Mouse (Mus musculus): ENCODE measurements around the gene Mgam. TPM values are rescaled to one million over a fixed set of nuclear protein-coding genes. Genes with fewer than 3 reads are reported as not detected.

The Mgam gene
- polyA plus RNA-seq, 2 experiments, result 0.13 to 0.23 TPM

- Histone ChIP-seq H3K4me1 (ENCODE audit: control insufficient read depth, insufficient read depth, low read length) (no peaks in the 10 kb centered on the region), H3K27ac (replicated peaks; ENCODE audit: low read depth, low read length) (no peak overlapping the region), H3K27me3 (ENCODE audit: control insufficient read depth, insufficient read depth, low read length) (no peaks in the 10 kb centered on the region), H3K4me3 (replicated peaks; ENCODE audit: low read length) (no peak overlapping the region), H3K9ac (ENCODE audit: low read depth, low read length, severe bottlenecking) (no peak overlapping the region), H3K36me3 (ENCODE audit: control insufficient read depth, insufficient read depth, low read length) (no peaks in the 10 kb centered on the region), H3K9me3 (ENCODE audit: control insufficient read depth, low read length) (no peaks in the 10 kb centered on the region), H3K4me2 (replicated peaks; ENCODE audit: low read depth, low read length, severe bottlenecking) (no peak overlapping the region)
- no peak for TF ChIP-seq POLR2A (IDR thresholded peaks at IDR 0.05; ENCODE audit: borderline replicate concordance, extremely low read depth, insufficient read depth, insufficient read length)
- no peak for DNase-seq (ENCODE audit: low spot score)
- ATAC-seq (ENCODE audit: low FRiP score, low read depth), result no peak
- WGBS, result 83% methylated on average over 1 of the region's 1 CpGs
Observed at GRCm38 (mm10) chr6:40634640-40635071, 6.0 kb downstream of the Mgam start.

GRCm38 (mm10) chr6:40635559-40635958 is 6.9 kb downstream of the Mgam start:
- ATAC-seq (ENCODE audit: low FRiP score, low read depth) (no peak), DNase-seq (ENCODE audit: low spot score) (no peak)
- Histone ChIP-seq H3K27ac (replicated peaks; ENCODE audit: low read depth, low read length) (no peak overlapping the region), H3K4me3 (replicated peaks; ENCODE audit: low read length) (no peak overlapping the region), H3K36me3 (ENCODE audit: control insufficient read depth, insufficient read depth, low read length) (no peaks in the 10 kb centered on the region), H3K4me2 (replicated peaks; ENCODE audit: low read depth, low read length, severe bottlenecking) (no peak overlapping the region), H3K9ac (ENCODE audit: low read depth, low read length, severe bottlenecking) (no peak overlapping the region), H3K27me3 (ENCODE audit: control insufficient read depth, insufficient read depth, low read length) (no peaks in the 10 kb centered on the region), H3K9me3 (ENCODE audit: control insufficient read depth, low read length) (no peaks in the 10 kb centered on the region), H3K4me1 (ENCODE audit: control insufficient read depth, insufficient read depth, low read length) (no peaks in the 10 kb centered on the region)
- 78% methylated on average over 6 of the region's 6 CpGs for WGBS
- no peak for TF ChIP-seq POLR2A (IDR thresholded peaks at IDR 0.05; ENCODE audit: borderline replicate concordance, extremely low read depth, insufficient read depth, insufficient read length)

GRCm38 (mm10) chr6:40637755-40638154 is 9.1 kb downstream of the Mgam start:
- H3K9ac ChIP-seq (ENCODE audit: low read depth, low read length, severe bottlenecking), result no peak overlapping the region
- no peak overlapping the region for H3K4me2 ChIP-seq (replicated peaks; ENCODE audit: low read depth, low read length, severe bottlenecking)
- H3K27me3 ChIP-seq (ENCODE audit: control insufficient read depth, insufficient read depth, low read length), result no peaks in the 10 kb centered on the region
- H3K4me3 ChIP-seq (replicated peaks; ENCODE audit: low read length), result no peak overlapping the region
- no peak for TF ChIP-seq POLR2A (IDR thresholded peaks at IDR 0.05; ENCODE audit: borderline replicate concordance, extremely low read depth, insufficient read depth, insufficient read length)
- ATAC-seq (ENCODE audit: low FRiP score, low read depth), result no peak
- H3K9me3 ChIP-seq (ENCODE audit: control insufficient read depth, low read length), result no peaks in the 10 kb centered on the region
- no peak for DNase-seq (ENCODE audit: low spot score)
- WGBS, result 86% methylated on average over 5 of the region's 5 CpGs
- no peaks in the 10 kb centered on the region for H3K36me3 ChIP-seq (ENCODE audit: control insufficient read depth, insufficient read depth, low read length)
- no peak overlapping the region for H3K27ac ChIP-seq (replicated peaks; ENCODE audit: low read depth, low read length)
- no peaks in the 10 kb centered on the region for H3K4me1 ChIP-seq (ENCODE audit: control insufficient read depth, insufficient read depth, low read length)

GRCm38 (mm10) chr6:40640710-40641538 is 12.3 kb downstream of the Mgam start:
- no peak for ATAC-seq (ENCODE audit: low FRiP score, low read depth)
- no peak for DNase-seq (ENCODE audit: low spot score)
- Histone ChIP-seq H3K4me3 (replicated peaks; ENCODE audit: low read length) (no peak overlapping the region), H3K4me2 (replicated peaks; ENCODE audit: low read depth, low read length, severe bottlenecking) (no peak overlapping the region), H3K36me3 (ENCODE audit: control insufficient read depth, insufficient read depth, low read length) (no peaks in the 10 kb centered on the region), H3K4me1 (ENCODE audit: control insufficient read depth, insufficient read depth, low read length) (no peaks in the 10 kb centered on the region), H3K27ac (replicated peaks; ENCODE audit: low read depth, low read length) (no peak overlapping the region), H3K9ac (ENCODE audit: low read depth, low read length, severe bottlenecking) (no peak overlapping the region), H3K27me3 (ENCODE audit: control insufficient read depth, insufficient read depth, low read length) (no peaks in the 10 kb centered on the region), H3K9me3 (ENCODE audit: control insufficient read depth, low read length) (no peaks in the 10 kb centered on the region)
- WGBS, result 88% methylated on average over 8 of the region's 8 CpGs
- TF ChIP-seq POLR2A (IDR thresholded peaks at IDR 0.05; ENCODE audit: borderline replicate concordance, extremely low read depth, insufficient read depth, insufficient read length), result no peak

GRCm38 (mm10) chr6:40645701-40646100 is 17.1 kb downstream of the Mgam start:
- no peak for TF ChIP-seq POLR2A (IDR thresholded peaks at IDR 0.05; ENCODE audit: borderline replicate concordance, extremely low read depth, insufficient read depth, insufficient read length)
- Histone ChIP-seq H3K9me3 (ENCODE audit: control insufficient read depth, low read length) (no peaks in the 10 kb centered on the region), H3K4me3 (replicated peaks; ENCODE audit: low read length) (no peak overlapping the region), H3K4me2 (replicated peaks; ENCODE audit: low read depth, low read length, severe bottlenecking) (no peak overlapping the region), H3K27ac (replicated peaks; ENCODE audit: low read depth, low read length) (no peak overlapping the region), H3K4me1 (ENCODE audit: control insufficient read depth, insufficient read depth, low read length) (no peaks in the 10 kb centered on the region), H3K9ac (ENCODE audit: low read depth, low read length, severe bottlenecking) (no peak overlapping the region), H3K36me3 (ENCODE audit: control insufficient read depth, insufficient read depth, low read length) (no peaks in the 10 kb centered on the region), H3K27me3 (ENCODE audit: control insufficient read depth, insufficient read depth, low read length) (no peaks in the 10 kb centered on the region)
- 73% methylated on average over 8 of the region's 8 CpGs for WGBS
- DNase-seq (ENCODE audit: low spot score), result no peak
- ATAC-seq (ENCODE audit: low FRiP score, low read depth), result no peak

All from limb, embryonic 14.5 days (tissue).